Mouse (Mus musculus) cerebellum, adult 18-20 months (tissue): ENCODE data around the gene Wdr45.

ENCODE experiments used
- DNase-seq, 2 experiments: peaks; one replicate each; pipeline ENCODE4 v3.0.0; 2021

Wdr45 gene

DNA sequence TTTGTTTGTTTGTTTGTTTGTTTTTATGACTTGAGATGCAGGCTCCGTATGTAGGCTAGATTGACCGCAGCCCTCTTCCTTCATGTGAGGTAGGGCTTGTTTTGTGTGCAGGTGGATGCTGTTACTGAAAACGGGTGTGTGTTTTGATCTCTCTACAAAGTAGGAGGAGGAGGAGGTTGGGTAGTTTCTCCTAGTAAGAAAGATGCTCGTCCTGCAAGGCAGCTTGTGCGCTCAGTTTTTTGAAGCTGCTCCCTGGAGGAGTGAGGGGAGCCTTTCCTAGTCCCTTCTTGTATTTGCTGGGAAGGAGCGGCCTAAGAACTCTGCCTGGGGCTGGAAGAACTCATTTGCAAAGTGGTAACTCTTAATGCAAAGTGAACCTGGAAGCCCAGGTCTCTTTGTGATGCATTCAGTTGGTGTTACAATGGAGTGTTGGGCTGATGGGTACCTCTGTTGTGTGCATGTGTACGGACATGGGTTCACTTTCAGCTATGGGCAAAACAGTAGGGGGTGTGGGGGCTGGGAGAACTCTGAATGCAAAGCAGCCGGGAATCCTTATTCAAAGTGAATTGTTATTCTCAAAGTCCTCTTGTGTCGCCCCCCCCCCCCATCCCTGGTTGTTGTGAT lies 50.6 kb downstream of the Wdr45 start:
- DNase-seq, result no peak

DNA sequence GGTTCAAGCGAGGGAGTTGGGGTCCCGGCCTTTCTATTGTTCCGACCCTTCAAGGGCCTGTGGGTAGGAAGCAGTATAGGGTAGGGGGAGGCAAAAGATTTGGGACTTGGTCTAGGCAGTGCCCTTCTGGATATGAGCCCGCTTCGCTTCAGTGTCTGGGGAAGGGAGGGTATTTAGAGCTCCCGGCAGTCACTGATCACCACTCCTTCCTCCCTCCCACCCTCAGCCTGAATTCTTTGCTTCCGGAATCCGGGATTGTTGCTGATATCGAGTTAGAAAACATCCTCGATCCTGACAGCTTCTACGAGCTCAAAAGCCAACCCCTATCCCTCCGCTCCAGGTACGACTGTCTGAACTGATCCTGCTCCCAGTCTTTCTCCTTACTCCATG lies 51.1 kb downstream of the Wdr45 start:
- DNase-seq, result no peak

DNA sequence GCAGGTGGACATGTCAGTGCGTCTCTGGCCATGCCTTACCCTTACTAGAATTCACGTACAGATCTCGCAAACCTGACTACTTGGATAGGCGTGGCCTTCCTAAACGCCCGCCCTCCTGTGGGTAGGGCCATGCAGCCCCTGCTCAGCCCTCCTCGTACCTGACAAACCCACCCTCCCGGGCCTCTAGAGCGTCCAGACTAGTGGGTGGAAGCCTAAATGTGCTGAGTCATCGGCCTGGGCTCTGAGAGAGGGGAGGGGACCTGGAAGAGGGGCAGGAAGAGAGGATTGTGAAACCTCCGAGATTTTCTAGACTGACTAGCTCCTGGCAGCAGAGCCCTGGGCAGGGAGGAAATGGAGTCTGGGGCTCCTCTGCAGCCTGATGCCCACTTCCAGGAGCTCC lies 51.6 kb downstream of the Wdr45 start:
- peak in 1 of 2 experiments; percentile 29 for DNase-seq

DNA sequence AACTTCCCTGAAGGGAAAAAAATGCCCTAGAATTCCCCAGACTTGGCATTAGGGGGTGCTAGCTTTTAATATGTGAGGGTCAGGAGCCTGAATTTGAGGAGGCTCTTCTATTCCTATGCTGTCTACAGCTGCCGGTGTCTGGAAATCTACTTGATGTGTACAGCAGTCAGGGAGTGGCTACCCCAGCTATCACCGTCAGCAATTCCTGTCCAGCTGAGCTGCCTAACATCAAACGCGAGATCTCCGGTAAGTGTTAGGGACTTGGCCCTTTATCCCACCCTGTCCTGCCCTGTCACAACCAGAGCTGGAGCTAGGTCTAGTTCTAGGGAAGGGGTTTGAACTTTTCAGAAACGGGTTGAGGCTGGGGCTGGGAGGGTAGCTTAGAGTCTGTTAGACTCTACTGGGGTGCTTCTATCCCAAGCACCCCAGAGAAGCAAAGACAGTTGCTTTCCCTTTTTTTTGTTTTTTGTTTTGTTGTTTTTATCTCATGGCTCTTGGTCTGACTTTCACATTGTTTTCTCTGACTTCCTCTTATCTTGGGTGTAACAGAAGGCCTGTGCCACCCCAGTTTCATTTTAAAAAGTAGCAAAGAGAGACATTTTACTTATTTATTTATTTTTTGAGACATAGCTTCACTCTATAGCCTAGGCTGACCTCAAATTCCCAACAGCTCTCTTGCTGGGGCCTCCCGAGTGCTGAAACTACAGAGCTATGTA lies 55.3 kb downstream of the Wdr45 start:
- DNase-seq, result no peak

DNA sequence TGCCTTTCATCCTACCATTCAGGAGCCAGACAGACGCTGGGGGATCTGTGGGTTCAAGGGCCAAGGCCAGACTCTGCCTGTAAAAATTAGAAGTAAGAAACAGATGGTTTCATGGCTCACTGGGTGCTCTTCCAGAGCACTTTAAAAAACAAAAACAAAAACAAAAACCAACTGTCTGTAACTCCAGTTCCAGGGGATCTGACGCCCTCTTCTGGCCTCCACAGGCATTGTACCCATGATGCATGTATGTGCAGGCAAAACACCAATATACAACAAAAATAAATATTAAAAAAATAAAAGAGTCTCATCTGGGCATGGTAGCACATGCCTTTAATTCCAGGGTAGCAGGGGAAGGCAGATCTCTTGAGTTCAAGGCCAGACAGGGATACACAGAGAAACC lies 58.6 kb downstream of the Wdr45 start:
- peak; percentile 35 for DNase-seq

DNA sequence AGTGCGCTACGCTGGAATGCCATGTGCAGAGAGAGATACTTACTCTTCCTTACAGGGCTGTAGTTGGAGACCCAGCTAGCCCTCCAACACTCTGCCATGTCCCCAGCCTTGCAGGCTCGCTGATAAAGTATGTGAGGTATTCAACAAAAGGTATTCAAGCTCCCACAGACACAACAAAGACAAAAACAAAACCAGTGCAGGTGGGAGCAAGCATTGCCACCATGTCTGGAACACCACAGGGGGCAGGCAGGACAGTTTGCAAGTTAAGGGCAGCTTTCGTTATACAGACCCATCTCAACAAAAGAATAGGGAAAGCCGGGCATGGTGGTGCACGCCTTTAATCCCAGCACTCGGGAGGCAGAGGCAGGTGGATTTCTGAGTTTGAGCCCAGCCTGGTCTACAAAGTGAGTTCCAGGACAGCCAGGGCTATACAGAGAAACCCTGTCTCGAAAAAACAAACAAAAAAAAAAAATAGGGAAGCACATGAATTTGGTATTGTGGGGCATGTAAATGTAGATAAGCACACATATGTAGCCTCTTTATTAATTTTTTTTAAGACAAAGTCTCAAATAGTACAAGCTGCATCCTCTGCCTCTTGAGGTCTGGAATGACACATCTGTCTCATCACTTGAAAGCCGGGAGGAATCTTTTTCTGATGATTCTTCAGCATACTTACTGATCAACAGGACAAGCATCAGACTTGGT lies 61.5 kb downstream of the Wdr45 start:
- no peak for DNase-seq

DNA sequence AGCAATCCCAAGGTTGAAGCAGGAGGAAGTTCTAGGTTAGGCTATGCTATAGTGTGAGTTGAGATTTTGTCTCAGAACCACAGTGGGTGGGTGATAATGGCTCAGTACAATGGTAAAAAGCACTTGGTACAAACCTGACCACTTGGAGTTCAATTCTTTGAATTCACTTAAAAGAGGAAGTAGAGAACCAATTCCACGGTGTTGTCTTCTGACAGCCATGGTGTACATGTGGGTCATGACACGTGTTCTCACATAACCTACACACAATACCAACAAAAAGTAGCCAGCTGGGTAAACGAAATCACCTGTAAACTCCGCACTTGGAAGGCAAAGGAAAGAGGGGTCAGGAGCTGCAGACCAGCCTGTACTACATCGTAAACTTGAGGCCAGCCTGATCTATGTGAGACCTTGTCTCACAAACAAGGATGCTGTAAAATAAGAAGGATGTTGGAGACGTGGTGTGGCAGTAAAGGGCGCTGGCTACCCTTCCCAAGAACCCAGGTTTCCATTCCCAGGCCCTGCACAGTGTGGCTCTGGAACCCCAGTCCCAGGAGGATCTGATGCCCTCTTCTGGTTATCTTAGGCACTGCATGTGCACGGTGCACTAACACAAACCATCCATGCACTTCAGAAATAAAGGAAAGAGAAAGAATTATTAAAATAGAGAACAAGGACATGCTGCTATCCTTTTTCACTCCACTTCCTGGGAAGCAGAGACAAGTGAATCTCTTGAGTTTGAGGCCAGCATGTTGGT lies 62.4 kb downstream of the Wdr45 start:
- DNase-seq, result peak; percentile 69 to 77
